Mouse (Mus musculus): Measurements from ENCODE around the gene Sult2b1. TPM values are rescaled to one million over a fixed set of nuclear protein-coding genes. Genes with fewer than 3 reads are reported as not detected.

Gene Sult2b1
- total RNA-seq, 1 experiment from 2014 or later: 0.37 TPM

Other genes with a start within 250 kb of the Sult2b1 start
- gene Hsd17b14, start 229.8 kb downstream of the Sult2b1 start, total RNA-seq (2017): not detected in 2 replicates
- 26.6 and 39.0 TPM in 2 replicates for gene Bcat2, start 214.5 kb downstream of the Sult2b1 start, total RNA-seq (2017)
- not detected in 2 replicates for gene Fgf21, start 169.2 kb downstream of the Sult2b1 start, total RNA-seq (2017)
- gene Fut1, start 167.4 kb downstream of the Sult2b1 start, total RNA-seq (2017): not detected in 2 replicates
- gene Izumo1, start 162.9 kb downstream of the Sult2b1 start, total RNA-seq (2017): 1.0 TPM in 1 of 2 replicates, not detected in the other
- gene Rasip1, start 157.2 kb downstream of the Sult2b1 start, total RNA-seq (2017): not detected in 2 replicates
- under 0.01 TPM in 1 of 2 replicates, not detected in the other for gene Mamstr, start 144.7 kb downstream of the Sult2b1 start, total RNA-seq (2017)
- gene Fut2, start 118.3 kb downstream of the Sult2b1 start, total RNA-seq (2017): not detected in 2 replicates
- gene Ntn5, start 100.6 kb downstream of the Sult2b1 start, total RNA-seq (2017): not detected in 2 replicates
- gene Sec1, start 90.3 kb downstream of the Sult2b1 start, total RNA-seq (2017): not detected in 2 replicates
- not detected in 2 replicates for gene Car11, start 84.8 kb downstream of the Sult2b1 start, total RNA-seq (2017)
- 7.7 and 12.1 TPM in 2 replicates for gene Dbp, start 79.6 kb downstream of the Sult2b1 start, total RNA-seq (2017)
- 1,786 and 1,933 TPM in 2 replicates for gene Rpl18, start 69.2 kb downstream of the Sult2b1 start, total RNA-seq (2017)
- gene Sphk2, start 66.7 kb downstream of the Sult2b1 start, total RNA-seq (2017): 8.2 and 9.5 TPM in 2 replicates
- 0.82 and 0.87 TPM in 2 replicates for gene Fam83e, start 63.5 kb downstream of the Sult2b1 start, total RNA-seq (2017)
- gene Spaca4, start 58.9 kb downstream of the Sult2b1 start, total RNA-seq (2017): not detected in 2 replicates
- not detected in 2 replicates for gene Lmtk3, start 931 bp downstream of the Sult2b1 start, total RNA-seq (2017)
- 29.2 and 43.8 TPM in 2 replicates for gene Cyth2, start 29.9 kb upstream of the Sult2b1 start, total RNA-seq (2017)
- gene Kcnj14, start 40.1 kb upstream of the Sult2b1 start, total RNA-seq (2017): not detected in 2 replicates
- gene Grwd1, start 46.3 kb upstream of the Sult2b1 start, total RNA-seq (2017): 26.9 and 27.6 TPM in 2 replicates
- gene Kdelr1, start 88.1 kb upstream of the Sult2b1 start, total RNA-seq (2017): 51.8 and 75.5 TPM in 2 replicates
- gene Grin2d, start 93.7 kb upstream of the Sult2b1 start, total RNA-seq (2017): 0.23 TPM in 1 of 2 replicates, not detected in the other
- 3.2 TPM in 1 of 2 replicates, not detected in the other for gene Syngr4, start 112.0 kb upstream of the Sult2b1 start, total RNA-seq (2017)
- 8.1 and 9.1 TPM in 2 replicates for gene Tmem143, start 112.3 kb upstream of the Sult2b1 start, total RNA-seq (2017)
- 200 and 205 TPM in 2 replicates for gene Emp3, start 136.7 kb upstream of the Sult2b1 start, total RNA-seq (2017)
- gene Ccdc114, start 139.4 kb upstream of the Sult2b1 start, total RNA-seq (2017): 3.2 and 5.4 TPM in 2 replicates
- gene Abcc6, start 245.6 kb upstream of the Sult2b1 start, total RNA-seq (2017): not detected in 2 replicates
- 53.2 and 72.1 TPM in 2 replicates for gene Nomo1, start 249.0 kb upstream of the Sult2b1 start, total RNA-seq (2017)